Mouse (Mus musculus): Measurements from ENCODE around the gene Gtpbp1. TPM values are rescaled to one million over a fixed set of nuclear protein-coding genes. Genes with fewer than 3 reads are reported as not detected.

Gtpbp1 gene
- polyA plus RNA-seq, 1 experiment = 15.4 TPM

- H3K4me3 ChIP-seq (ENCODE audit: insufficient read depth, low read depth, low read length) = no peak overlapping the region
- H3K27ac ChIP-seq (replicated peaks; ENCODE audit: low read depth, low read length) = no peak overlapping the region
- peaks cover 9% of the 10 kb centered on the region for H3K4me1 ChIP-seq (ENCODE audit: control insufficient read depth, insufficient read depth, insufficient read length, low read length)
These were observed 1.7 kb downstream of the Gtpbp1 start for GRCm38 (mm10) chr15:79692334-79692733.

- Histone ChIP-seq H3K27ac (replicated peaks; ENCODE audit: low read depth, low read length) (no peak overlapping the region), H3K4me1 (ENCODE audit: control insufficient read depth, insufficient read depth, insufficient read length, low read length) (peaks cover 7% of the 10 kb centered on the region), H3K4me3 (ENCODE audit: insufficient read depth, low read depth, low read length) (peak overlapping the region; percentile 9; the same call in 1 of the 2 replicates)
These were observed 3.1 kb downstream of the Gtpbp1 start for GRCm38 (mm10) chr15:79693740-79694139.

- H3K27ac ChIP-seq (replicated peaks; ENCODE audit: low read depth, low read length) = no peak overlapping the region
- H3K4me1 ChIP-seq (ENCODE audit: control insufficient read depth, insufficient read depth, insufficient read length, low read length) = peaks cover 7% of the 10 kb centered on the region
- H3K4me3 ChIP-seq (ENCODE audit: insufficient read depth, low read depth, low read length) = no peak overlapping the region
These were observed 3.9 kb downstream of the Gtpbp1 start for GRCm38 (mm10) chr15:79694512-79694911.

- H3K27ac ChIP-seq (replicated peaks; ENCODE audit: low read depth, low read length) = no peak overlapping the region
- peaks cover 7% of the 10 kb centered on the region for H3K4me1 ChIP-seq (ENCODE audit: control insufficient read depth, insufficient read depth, insufficient read length, low read length)
- no peak overlapping the region for H3K4me3 ChIP-seq (ENCODE audit: insufficient read depth, low read depth, low read length)
These were observed 4.9 kb downstream of the Gtpbp1 start for GRCm38 (mm10) chr15:79695516-79695915.

GRCm38 (mm10) chr15:79696508-79696907 lies 5.9 kb downstream of the Gtpbp1 start:
- Histone ChIP-seq H3K4me1 (ENCODE audit: control insufficient read depth, insufficient read depth, insufficient read length, low read length) (peaks cover 6% of the 10 kb centered on the region), H3K27ac (replicated peaks; ENCODE audit: low read depth, low read length) (no peak overlapping the region), H3K4me3 (ENCODE audit: insufficient read depth, low read depth, low read length) (no peak overlapping the region)

- H3K4me1 ChIP-seq (ENCODE audit: control insufficient read depth, insufficient read depth, insufficient read length, low read length) = peaks cover 4% of the 10 kb centered on the region; the same call in 1 of the 2 replicates
- H3K4me3 ChIP-seq (ENCODE audit: insufficient read depth, low read depth, low read length) = no peak overlapping the region
- no peak overlapping the region for H3K27ac ChIP-seq (replicated peaks; ENCODE audit: low read depth, low read length)
These were observed 6.4 kb downstream of the Gtpbp1 start for GRCm38 (mm10) chr15:79697011-79697410.

- peaks cover 4% of the 10 kb centered on the region; the same call in 1 of the 2 replicates for H3K4me1 ChIP-seq (ENCODE audit: control insufficient read depth, insufficient read depth, insufficient read length, low read length)
- H3K4me3 ChIP-seq (ENCODE audit: insufficient read depth, low read depth, low read length) = no peak overlapping the region
- H3K27ac ChIP-seq (replicated peaks; ENCODE audit: low read depth, low read length) = no peak overlapping the region
These were observed 7.0 kb downstream of the Gtpbp1 start for GRCm38 (mm10) chr15:79697558-79698187.

GRCm38 (mm10) chr15:79706603-79707214 lies 16.1 kb downstream of the Gtpbp1 start:
- no peak overlapping the region for H3K4me3 ChIP-seq (ENCODE audit: insufficient read depth, low read depth, low read length)
- H3K27ac ChIP-seq (replicated peaks; ENCODE audit: low read depth, low read length) = no peak overlapping the region
- H3K4me1 ChIP-seq (ENCODE audit: control insufficient read depth, insufficient read depth, insufficient read length, low read length) = no peaks in the 10 kb centered on the region

GRCm38 (mm10) chr15:79708229-79708822 lies 17.7 kb downstream of the Gtpbp1 start:
- no peak overlapping the region for H3K27ac ChIP-seq (replicated peaks; ENCODE audit: low read depth, low read length)
- H3K4me1 ChIP-seq (ENCODE audit: control insufficient read depth, insufficient read depth, insufficient read length, low read length) = no peaks in the 10 kb centered on the region
- H3K4me3 ChIP-seq (ENCODE audit: insufficient read depth, low read depth, low read length) = no peak overlapping the region

- Histone ChIP-seq H3K4me1 (ENCODE audit: control insufficient read depth, insufficient read depth, insufficient read length, low read length) (no peaks in the 10 kb centered on the region), H3K27ac (replicated peaks; ENCODE audit: low read depth, low read length) (no peak overlapping the region), H3K4me3 (ENCODE audit: insufficient read depth, low read depth, low read length) (no peak overlapping the region)
These were observed 25.0 kb downstream of the Gtpbp1 start for GRCm38 (mm10) chr15:79715646-79716045.

GRCm38 (mm10) chr15:79716710-79717109 lies 26.1 kb downstream of the Gtpbp1 start:
- Histone ChIP-seq H3K4me3 (ENCODE audit: insufficient read depth, low read depth, low read length) (no peak overlapping the region), H3K27ac (replicated peaks; ENCODE audit: low read depth, low read length) (no peak overlapping the region), H3K4me1 (ENCODE audit: control insufficient read depth, insufficient read depth, insufficient read length, low read length) (no peaks in the 10 kb centered on the region)

GRCm38 (mm10) chr15:79720267-79720666 lies 29.6 kb downstream of the Gtpbp1 start:
- Histone ChIP-seq H3K4me3 (ENCODE audit: insufficient read depth, low read depth, low read length) (no peak overlapping the region), H3K27ac (replicated peaks; ENCODE audit: low read depth, low read length) (no peak overlapping the region), H3K4me1 (ENCODE audit: control insufficient read depth, insufficient read depth, insufficient read length, low read length) (no peaks in the 10 kb centered on the region)

- Histone ChIP-seq H3K4me1 (ENCODE audit: control insufficient read depth, insufficient read depth, insufficient read length, low read length) (no peaks in the 10 kb centered on the region), H3K27ac (replicated peaks; ENCODE audit: low read depth, low read length) (no peak overlapping the region), H3K4me3 (ENCODE audit: insufficient read depth, low read depth, low read length) (no peak overlapping the region)
These were observed 30.2 kb downstream of the Gtpbp1 start for GRCm38 (mm10) chr15:79720796-79721195.

GRCm38 (mm10) chr15:79723439-79723838 lies 32.8 kb downstream of the Gtpbp1 start:
- no peak overlapping the region for H3K4me3 ChIP-seq (ENCODE audit: insufficient read depth, low read depth, low read length)
- no peak overlapping the region for H3K27ac ChIP-seq (replicated peaks; ENCODE audit: low read depth, low read length)
- no peaks in the 10 kb centered on the region for H3K4me1 ChIP-seq (ENCODE audit: control insufficient read depth, insufficient read depth, insufficient read length, low read length)

- H3K4me1 ChIP-seq (ENCODE audit: control insufficient read depth, insufficient read depth, insufficient read length, low read length) = no peaks in the 10 kb centered on the region
- H3K27ac ChIP-seq (replicated peaks; ENCODE audit: low read depth, low read length) = no peak overlapping the region
- no peak overlapping the region for H3K4me3 ChIP-seq (ENCODE audit: insufficient read depth, low read depth, low read length)
These were observed 34.6 kb downstream of the Gtpbp1 start for GRCm38 (mm10) chr15:79725190-79725789.

All from brown adipose tissue, adult 24 weeks (tissue).